Mouse (Mus musculus): ENCODE data around the gene Pdcd1lg2. TPM values are rescaled to one million over a fixed set of nuclear protein-coding genes. Genes with fewer than 3 reads are reported as not detected.

Pdcd1lg2 gene
- polyA plus RNA-seq, 1 experiment from 2014 or later: not detected

DNA sequence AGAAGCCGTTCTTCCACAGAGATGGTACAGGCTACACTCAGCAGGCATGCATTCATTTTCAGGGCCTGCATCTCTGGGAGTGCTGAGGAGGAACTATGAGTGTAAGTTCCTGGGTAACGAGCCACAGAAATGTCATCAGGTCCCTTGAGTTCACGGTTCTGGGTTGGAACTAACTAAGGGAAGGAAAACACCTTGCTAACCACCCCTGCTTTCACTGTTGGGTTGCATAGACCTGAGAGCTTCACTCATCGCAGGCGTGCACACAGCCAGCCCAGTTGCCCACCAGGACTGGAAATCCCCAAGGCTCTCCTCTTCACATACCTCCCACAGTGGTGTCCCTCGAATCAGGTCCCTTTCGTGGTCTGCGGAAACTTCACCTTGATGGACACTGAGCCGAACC, 35.8 kb upstream of the Pdcd1lg2 start:
- DNase-seq (ENCODE audit: low spot score) (no peak), ATAC-seq (replicated peaks; ENCODE audit: low FRiP score, low TSS enrichment, low read depth) (no peak)
- Histone ChIP-seq H3K36me3 (ENCODE audit: control insufficient read depth, insufficient read depth, low read length) (no peaks in the 10 kb centered on the region), H3K9ac (ENCODE audit: low read length) (no peak overlapping the region), H3K9me3 (ENCODE audit: control insufficient read depth, low read length) (no peaks in the 10 kb centered on the region), H3K27ac (ENCODE audit: low read depth) (no peak overlapping the region), H3K4me3 (ENCODE audit: low read depth, low read length) (no peak overlapping the region), H3K4me2 (ENCODE audit: low read length) (no peak overlapping the region), H3K27me3 (replicated peaks; ENCODE audit: control insufficient read depth, insufficient read depth, low read length) (no peaks in the 10 kb centered on the region), H3K4me1 (replicated peaks; ENCODE audit: control insufficient read depth, insufficient read depth, low read length) (no peaks in the 10 kb centered on the region)
- 91% methylated on average over 9 of the region's 9 CpGs for WGBS

DNA sequence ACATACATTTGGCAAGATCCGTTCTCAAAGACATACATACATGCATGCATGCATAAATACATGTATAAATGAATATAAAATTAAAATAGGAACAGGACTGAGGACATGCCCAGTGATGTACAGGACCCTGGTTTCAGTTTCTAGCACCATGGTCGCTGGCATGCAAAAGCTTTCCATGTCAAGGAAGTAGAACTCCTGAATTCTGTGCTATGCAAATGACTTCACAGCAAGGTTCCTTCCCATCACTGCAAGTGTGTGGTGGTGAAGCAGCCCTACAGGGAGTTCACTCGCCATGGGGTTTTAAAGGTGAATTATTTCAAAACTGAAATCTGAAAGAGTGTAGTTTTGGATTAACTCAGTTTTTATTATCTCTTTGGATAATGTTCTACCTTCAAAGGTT, 34.3 kb upstream of the Pdcd1lg2 start:
- no peak overlapping the region for H3K9ac ChIP-seq (ENCODE audit: low read length)
- no peaks in the 10 kb centered on the region for H3K9me3 ChIP-seq (ENCODE audit: control insufficient read depth, low read length)
- H3K36me3 ChIP-seq (ENCODE audit: control insufficient read depth, insufficient read depth, low read length): no peaks in the 10 kb centered on the region
- ATAC-seq (replicated peaks; ENCODE audit: low FRiP score, low TSS enrichment, low read depth) (no peak), DNase-seq (ENCODE audit: low spot score) (no peak)
- H3K4me1 ChIP-seq (replicated peaks; ENCODE audit: control insufficient read depth, insufficient read depth, low read length): 0 out of 2 replicates have a peak, but pooled peaks cover 2% of the 10 kb centered on the region
- H3K4me2 ChIP-seq (ENCODE audit: low read length): no peak overlapping the region
- H3K27me3 ChIP-seq (replicated peaks; ENCODE audit: control insufficient read depth, insufficient read depth, low read length): no peaks in the 10 kb centered on the region
- 76% methylated on average over 3 of the region's 3 CpGs for WGBS
- no peak overlapping the region for H3K27ac ChIP-seq (ENCODE audit: low read depth)
- H3K4me3 ChIP-seq (ENCODE audit: low read depth, low read length): no peak overlapping the region

DNA sequence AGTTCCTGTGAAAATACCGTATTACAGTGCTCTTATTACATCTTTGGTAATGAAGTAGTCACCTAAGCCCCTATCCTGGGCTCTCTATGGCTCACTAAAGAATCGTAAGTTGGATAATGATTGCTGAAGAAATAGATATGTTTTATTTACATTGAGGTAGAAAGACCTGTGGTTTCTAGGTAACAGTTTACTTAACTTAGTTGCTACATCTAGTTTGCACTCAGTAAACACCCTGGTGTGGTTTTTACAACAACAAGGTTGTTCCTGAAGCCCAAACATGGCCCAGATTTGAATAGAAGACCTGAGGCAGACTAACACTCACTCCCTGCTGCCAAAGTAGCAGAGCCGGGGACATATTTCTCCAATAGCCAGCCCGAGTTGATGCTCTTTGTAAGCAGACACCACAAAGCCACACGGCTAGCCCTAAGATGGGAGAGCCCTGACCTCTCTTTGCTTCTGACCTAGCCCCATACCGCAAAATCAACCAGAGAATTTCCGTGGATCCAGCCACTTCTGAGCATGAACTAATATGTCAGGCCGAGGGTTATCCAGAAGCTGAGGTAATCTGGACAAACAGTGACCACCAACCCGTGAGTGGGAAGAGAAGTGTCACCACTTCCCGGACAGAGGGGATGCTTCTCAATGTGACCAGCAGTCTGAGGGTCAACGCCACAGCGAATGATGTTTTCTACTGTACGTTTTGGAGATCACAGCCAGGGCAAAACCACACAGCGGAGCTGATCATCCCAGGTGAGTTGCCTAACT, 30.7 kb upstream of the Pdcd1lg2 start:
- 81% methylated on average over 14 of the region's 14 CpGs for WGBS

DNA sequence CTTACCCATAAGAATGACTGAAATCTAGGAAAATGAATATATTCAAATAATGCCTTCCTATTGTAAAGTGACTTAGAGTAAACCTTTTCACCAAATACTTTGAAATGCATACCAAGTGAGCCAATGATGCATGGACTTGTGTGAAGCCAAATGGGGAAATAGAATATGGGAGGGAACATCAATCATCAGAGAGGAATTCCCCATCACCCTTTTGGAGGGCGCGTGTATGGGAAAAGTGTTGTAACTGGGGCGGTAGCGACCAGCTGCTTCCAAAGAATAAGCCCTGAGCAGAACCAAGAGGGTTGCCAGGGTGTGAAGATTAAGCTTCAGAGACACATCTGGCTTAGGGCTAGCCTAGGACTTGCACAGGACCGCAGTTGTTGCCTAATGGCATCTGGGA, 27.4 kb upstream of the Pdcd1lg2 start:
- Histone ChIP-seq H3K9ac (ENCODE audit: low read length) (no peak overlapping the region), H3K4me3 (ENCODE audit: low read depth, low read length) (no peak overlapping the region), H3K4me1 (replicated peaks; ENCODE audit: control insufficient read depth, insufficient read depth, low read length) (0 out of 2 replicates have a peak, but pooled peaks cover 2% of the 10 kb centered on the region), H3K4me2 (ENCODE audit: low read length) (no peak overlapping the region), H3K9me3 (ENCODE audit: control insufficient read depth, low read length) (no peaks in the 10 kb centered on the region), H3K27me3 (replicated peaks; ENCODE audit: control insufficient read depth, insufficient read depth, low read length) (no peaks in the 10 kb centered on the region), H3K36me3 (ENCODE audit: control insufficient read depth, insufficient read depth, low read length) (no peaks in the 10 kb centered on the region), H3K27ac (ENCODE audit: low read depth) (no peak overlapping the region)
- DNase-seq (ENCODE audit: low spot score): no peak
- WGBS: 93% methylated on average over 5 of the region's 5 CpGs
- no peak for ATAC-seq (replicated peaks; ENCODE audit: low FRiP score, low TSS enrichment, low read depth)

More for the DNA sequence above, 30.7 kb upstream of the Pdcd1lg2 start:
- H3K4me3 ChIP-seq (ENCODE audit: low read depth, low read length): no peak overlapping the region
- ATAC-seq (replicated peaks; ENCODE audit: low FRiP score, low TSS enrichment, low read depth) (no peak), DNase-seq (ENCODE audit: low spot score) (no peak)
- H3K27me3 ChIP-seq (replicated peaks; ENCODE audit: control insufficient read depth, insufficient read depth, low read length): no peaks in the 10 kb centered on the region
- H3K9ac ChIP-seq (ENCODE audit: low read length): no peak overlapping the region
- H3K4me2 ChIP-seq (ENCODE audit: low read length): no peak overlapping the region
- H3K27ac ChIP-seq (ENCODE audit: low read depth): no peak overlapping the region
- no peaks in the 10 kb centered on the region for H3K36me3 ChIP-seq (ENCODE audit: control insufficient read depth, insufficient read depth, low read length)
- H3K9me3 ChIP-seq (ENCODE audit: control insufficient read depth, low read length): no peaks in the 10 kb centered on the region
- H3K4me1 ChIP-seq (replicated peaks; ENCODE audit: control insufficient read depth, insufficient read depth, low read length): 0 out of 2 replicates have a peak, but pooled peaks cover 2% of the 10 kb centered on the region

DNA sequence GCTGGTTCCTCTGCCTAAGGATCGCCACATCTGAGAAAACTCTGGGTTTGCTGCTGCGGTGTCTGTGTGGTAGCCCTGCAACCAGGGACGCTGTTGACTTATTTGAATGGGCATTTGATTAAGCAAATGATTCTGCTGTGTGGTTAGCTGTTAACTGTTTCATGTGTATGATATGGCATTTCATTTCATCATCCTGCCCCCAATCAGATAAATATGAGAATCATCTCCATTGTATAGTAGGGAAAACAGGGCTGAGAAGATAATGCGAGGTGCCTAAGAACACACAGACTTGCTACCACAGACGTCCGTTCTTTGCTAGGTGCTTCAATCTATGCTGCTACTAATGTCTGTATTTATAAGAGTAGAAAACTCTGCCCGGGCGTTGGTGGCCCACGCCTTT, 26.3 kb upstream of the Pdcd1lg2 start:
- 87% methylated on average over 9 of the region's 9 CpGs for WGBS
- no peaks in the 10 kb centered on the region for H3K27me3 ChIP-seq (replicated peaks; ENCODE audit: control insufficient read depth, insufficient read depth, low read length)
- H3K4me2 ChIP-seq (ENCODE audit: low read length): no peak overlapping the region
- no peak for ATAC-seq (replicated peaks; ENCODE audit: low FRiP score, low TSS enrichment, low read depth)
- no peaks in the 10 kb centered on the region for H3K9me3 ChIP-seq (ENCODE audit: control insufficient read depth, low read length)
- DNase-seq (ENCODE audit: low spot score): no peak
- H3K4me3 ChIP-seq (ENCODE audit: low read depth, low read length): no peak overlapping the region
- no peak overlapping the region for H3K27ac ChIP-seq (ENCODE audit: low read depth)
- H3K36me3 ChIP-seq (ENCODE audit: control insufficient read depth, insufficient read depth, low read length): no peaks in the 10 kb centered on the region
- H3K9ac ChIP-seq (ENCODE audit: low read length): no peak overlapping the region
- H3K4me1 ChIP-seq (replicated peaks; ENCODE audit: control insufficient read depth, insufficient read depth, low read length): 0 out of 2 replicates have a peak, but pooled peaks cover 2% of the 10 kb centered on the region

DNA sequence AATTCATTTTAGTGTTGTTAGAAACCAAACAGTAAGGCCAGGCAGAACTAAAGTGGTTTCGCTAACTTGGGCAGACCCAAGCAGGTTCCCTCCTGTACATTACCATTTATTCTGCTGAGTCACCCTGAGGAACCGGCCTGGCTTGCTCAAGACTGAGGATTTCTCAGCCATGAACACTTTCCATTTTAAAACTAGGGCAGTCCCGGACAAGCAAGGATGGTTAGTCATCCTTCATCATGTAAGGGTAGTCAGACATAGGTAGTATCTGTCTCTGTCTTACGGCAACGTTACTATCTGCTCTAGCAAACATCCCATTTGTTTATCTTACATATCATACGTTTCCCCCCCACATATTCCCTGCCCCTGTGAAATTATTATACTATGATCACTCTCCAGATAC, 25.7 kb upstream of the Pdcd1lg2 start:
- no peaks in the 10 kb centered on the region for H3K27me3 ChIP-seq (replicated peaks; ENCODE audit: control insufficient read depth, insufficient read depth, low read length)
- H3K4me2 ChIP-seq (ENCODE audit: low read length): no peak overlapping the region
- H3K4me1 ChIP-seq (replicated peaks; ENCODE audit: control insufficient read depth, insufficient read depth, low read length): 0 out of 2 replicates have a peak, but pooled peaks cover 2% of the 10 kb centered on the region
- DNase-seq (ENCODE audit: low spot score) (no peak), ATAC-seq (replicated peaks; ENCODE audit: low FRiP score, low TSS enrichment, low read depth) (no peak)
- no peak overlapping the region for H3K27ac ChIP-seq (ENCODE audit: low read depth)
- 76% methylated on average over 6 of the region's 6 CpGs for WGBS
- H3K4me3 ChIP-seq (ENCODE audit: low read depth, low read length): no peak overlapping the region
- H3K9me3 ChIP-seq (ENCODE audit: control insufficient read depth, low read length): no peaks in the 10 kb centered on the region
- H3K9ac ChIP-seq (ENCODE audit: low read length): no peak overlapping the region
- no peaks in the 10 kb centered on the region for H3K36me3 ChIP-seq (ENCODE audit: control insufficient read depth, insufficient read depth, low read length)

DNA sequence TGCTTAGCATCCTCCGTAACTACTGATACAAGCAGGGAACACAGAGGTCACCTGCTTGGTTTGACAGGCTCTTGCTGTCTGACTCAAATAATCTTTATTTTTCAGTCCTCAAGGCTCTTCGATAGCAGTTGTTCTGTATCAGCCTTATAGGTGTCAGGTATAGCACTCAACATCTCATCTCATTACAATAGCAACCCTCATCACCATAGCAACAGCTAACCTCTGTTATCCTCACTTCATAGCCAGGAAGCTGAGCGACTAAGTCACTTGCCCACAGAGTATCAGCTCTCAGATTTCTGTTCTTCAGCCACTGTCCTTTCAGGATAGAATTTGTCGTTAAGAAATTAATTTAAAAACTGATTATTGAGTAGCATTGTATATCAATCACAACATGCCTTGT, 24.9 kb upstream of the Pdcd1lg2 start:
- 89% methylated on average over 4 of the region's 4 CpGs for WGBS
- no peaks in the 10 kb centered on the region for H3K9me3 ChIP-seq (ENCODE audit: control insufficient read depth, low read length)

DNA sequence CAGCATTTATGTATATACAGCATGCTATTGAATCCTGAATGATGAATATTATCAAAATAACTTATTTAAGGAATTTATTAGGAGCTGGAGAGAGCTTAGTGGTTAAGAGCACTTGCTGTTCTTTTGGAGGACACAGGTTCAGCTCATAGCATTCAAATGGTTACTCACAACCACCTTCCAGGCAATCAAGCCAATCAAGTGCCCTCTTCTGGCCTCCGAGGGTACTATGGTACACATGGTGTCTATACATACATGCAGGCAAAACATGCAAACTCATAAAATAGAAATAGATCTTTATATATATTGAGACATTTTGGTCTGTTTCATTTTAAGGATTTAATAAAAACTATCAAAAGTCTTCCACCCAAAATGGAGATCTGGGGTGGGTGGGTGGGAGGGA, 21.9 kb upstream of the Pdcd1lg2 start:
- no peak overlapping the region for H3K4me2 ChIP-seq (ENCODE audit: low read length)
- DNase-seq (ENCODE audit: low spot score) (no peak), ATAC-seq (replicated peaks; ENCODE audit: low FRiP score, low TSS enrichment, low read depth) (no peak)
- no peak overlapping the region for H3K4me3 ChIP-seq (ENCODE audit: low read depth, low read length)
- WGBS: 96% methylated on average over 1 of the region's 1 CpGs
- no peaks in the 10 kb centered on the region for H3K27me3 ChIP-seq (replicated peaks; ENCODE audit: control insufficient read depth, insufficient read depth, low read length)
- H3K9me3 ChIP-seq (ENCODE audit: control insufficient read depth, low read length): no peaks in the 10 kb centered on the region
- no peaks in the 10 kb centered on the region for H3K4me1 ChIP-seq (replicated peaks; ENCODE audit: control insufficient read depth, insufficient read depth, low read length)
- H3K27ac ChIP-seq (ENCODE audit: low read depth): no peak overlapping the region
- H3K36me3 ChIP-seq (ENCODE audit: control insufficient read depth, insufficient read depth, low read length): no peaks in the 10 kb centered on the region
- no peak overlapping the region for H3K9ac ChIP-seq (ENCODE audit: low read length)

More for the DNA sequence above, 24.9 kb upstream of the Pdcd1lg2 start:
- no peaks in the 10 kb centered on the region for H3K27me3 ChIP-seq (replicated peaks; ENCODE audit: control insufficient read depth, insufficient read depth, low read length)
- H3K9ac ChIP-seq (ENCODE audit: low read length): no peak overlapping the region
- H3K4me3 ChIP-seq (ENCODE audit: low read depth, low read length): no peak overlapping the region
- DNase-seq (ENCODE audit: low spot score) (no peak), ATAC-seq (replicated peaks; ENCODE audit: low FRiP score, low TSS enrichment, low read depth) (no peak)
- no peak overlapping the region for H3K27ac ChIP-seq (ENCODE audit: low read depth)
- H3K36me3 ChIP-seq (ENCODE audit: control insufficient read depth, insufficient read depth, low read length): no peaks in the 10 kb centered on the region
- H3K4me2 ChIP-seq (ENCODE audit: low read length): no peak overlapping the region
- H3K4me1 ChIP-seq (replicated peaks; ENCODE audit: control insufficient read depth, insufficient read depth, low read length): 0 out of 2 replicates have a peak, but pooled peaks cover 2% of the 10 kb centered on the region

DNA sequence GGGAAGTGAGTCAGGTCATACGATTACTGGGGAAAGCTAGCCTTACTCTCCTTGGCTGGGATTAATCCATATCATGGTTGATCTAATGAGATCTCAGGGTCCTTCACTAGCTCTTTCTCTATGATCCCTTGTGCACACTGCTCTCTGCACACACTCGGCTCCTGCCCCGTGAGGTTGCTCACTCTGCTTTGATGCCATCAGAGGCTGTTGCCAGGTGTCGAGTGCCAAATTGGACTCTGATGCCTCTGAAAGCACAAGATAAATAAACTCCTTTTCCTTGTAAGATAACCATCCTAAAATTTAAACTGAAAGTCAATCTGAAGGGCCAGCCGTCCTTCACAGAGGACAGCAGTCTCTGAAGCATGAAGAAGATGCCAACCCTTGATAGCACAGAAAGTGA, 20.2 kb upstream of the Pdcd1lg2 start:
- H3K27me3 ChIP-seq (replicated peaks; ENCODE audit: control insufficient read depth, insufficient read depth, low read length): no peaks in the 10 kb centered on the region
- no peaks in the 10 kb centered on the region for H3K36me3 ChIP-seq (ENCODE audit: control insufficient read depth, insufficient read depth, low read length)
- H3K4me2 ChIP-seq (ENCODE audit: low read length): no peak overlapping the region
- ATAC-seq (replicated peaks; ENCODE audit: low FRiP score, low TSS enrichment, low read depth) (no peak), DNase-seq (ENCODE audit: low spot score) (no peak)
- no peak overlapping the region for H3K27ac ChIP-seq (ENCODE audit: low read depth)
- no peak overlapping the region for H3K4me3 ChIP-seq (ENCODE audit: low read depth, low read length)
- H3K9ac ChIP-seq (ENCODE audit: low read length): no peak overlapping the region
- H3K4me1 ChIP-seq (replicated peaks; ENCODE audit: control insufficient read depth, insufficient read depth, low read length): no peaks in the 10 kb centered on the region
- 68% methylated on average over 5 of the region's 5 CpGs for WGBS
- no peaks in the 10 kb centered on the region for H3K9me3 ChIP-seq (ENCODE audit: control insufficient read depth, low read length)

All from intestine, embryonic 14.5 days (tissue).